In genomic region chr3:105450641-105451470, GRCm38 (mm10) we compare ENCODE assay signal across 7 mouse cellular contexts. TPM values are rescaled to one million over a fixed set of nuclear protein-coding genes. Genes with fewer than 3 reads are reported as not detected.
DNase-seq lines count a peak whose midpoint lies in the region; ATAC-seq and TF ChIP-seq lines count a peak whose summit lies in the region.

No protein-coding gene starts in this region.

- peak overlapping the region; percentile 19; the same call in 1 of the 2 replicates for H3K27ac ChIP-seq in intestine, embryonic 16.5 days (ENCODE audit: low read length)
- H3K27ac ChIP-seq in midbrain, postnatal 0 days (ENCODE audit: low read depth, low read length): peak overlapping the region; percentile 59

- peak; percentile 73 for TF ChIP-seq CTCF in midbrain, postnatal 0 days (IDR thresholded peaks at IDR 0.05)

- peak; percentile 31 for DNase-seq in adrenal gland, postnatal 10 days
- peak; percentile 67 for DNase-seq in cerebellum, adult 9-11 months
- peak; percentile 37 to 38 for DNase-seq in frontal cortex, postnatal 25 days (ENCODE audit: low spot score in 2 of 2)
- peak; percentile 47 to 66 for DNase-seq in left cerebral cortex, postnatal 25 days (ENCODE audit: low spot score in 2 of 2)
- peak; percentile 83 for DNase-seq in midbrain, postnatal 0 days (ENCODE audit: low spot score)

- peaks cover 19% of the 10 kb centered on the region for H3K4me1 ChIP-seq in intestine, embryonic 16.5 days (ENCODE audit: control insufficient read depth, insufficient read depth, low read length)
- H3K4me1 ChIP-seq in midbrain, postnatal 0 days (ENCODE audit: insufficient read depth, low read length): peaks cover 7% of the 10 kb centered on the region; the same call in 1 of the 2 replicates

- H3K36me3 ChIP-seq in intestine, embryonic 16.5 days (ENCODE audit: control insufficient read depth, insufficient read depth, low read length): no peaks in the 10 kb centered on the region
- no peaks in the 10 kb centered on the region for H3K36me3 ChIP-seq in midbrain, postnatal 0 days (ENCODE audit: insufficient read depth, low read length)

- 3% methylated on average over 22 of the region's 22 CpGs for WGBS in intestine, embryonic 16.5 days
- WGBS in midbrain, postnatal 0 days: 3% methylated on average over 22 of the region's 22 CpGs

- peak overlapping the region; percentile 64 for H3K4me3 ChIP-seq in intestine, embryonic 16.5 days (ENCODE audit: low read length)
- peak overlapping the region; percentile 81 for H3K4me3 ChIP-seq in midbrain, postnatal 0 days (ENCODE audit: low read depth, low read length)

- peaks cover 41% of the 10 kb centered on the region for H3K27me3 ChIP-seq in intestine, embryonic 16.5 days (replicated peaks; ENCODE audit: control insufficient read depth, insufficient read depth, low read length)
- no peaks in the 10 kb centered on the region for H3K27me3 ChIP-seq in midbrain, postnatal 0 days (ENCODE audit: insufficient read depth, low read length)

- peak overlapping the region; percentile 100 for H3K4me2 ChIP-seq in intestine, embryonic 16.5 days (ENCODE audit: low read depth, low read length)
- H3K4me2 ChIP-seq in midbrain, postnatal 0 days (ENCODE audit: low read depth, low read length, poor library complexity, severe bottlenecking): peak overlapping the region; percentile 90

- H3K9ac ChIP-seq in intestine, embryonic 16.5 days (ENCODE audit: low read depth, low read length): peak overlapping the region; percentile 38; the same call in 1 of the 2 replicates
- 0 out of 2 replicates have a peak overlapping the region, but pooled peaks have one; percentile 86 for H3K9ac ChIP-seq in midbrain, postnatal 0 days (replicated peaks; ENCODE audit: low read length, poor library complexity, severe bottlenecking)

- peak; percentile 37 for ATAC-seq in intestine, embryonic 16.5 days
- 0 out of 2 replicates have a peak, but pooled peaks have one; percentile 17 for ATAC-seq in midbrain, postnatal 0 days (ENCODE audit: low FRiP score)
- ATAC-seq in activated CD4-positive, CD25-positive, alpha-beta regulatory T cell, adult 4 months: no peak

- intact Hi-C loops in left cerebral cortex, postnatal 25 days (cut with DNase I): loop anchor here (2.0 to 5.0 kb wide), 5 partner anchors 66 to 299 kb away; no protein-coding TSS in a partner anchor

- no peaks in the 10 kb centered on the region for H3K9me3 ChIP-seq in intestine, embryonic 16.5 days (ENCODE audit: control insufficient read depth, low read length)
- no peaks in the 10 kb centered on the region for H3K9me3 ChIP-seq in midbrain, postnatal 0 days (ENCODE audit: low read length)

RNA-seq across cellular contexts. Expression of gene Kcnd3, which starts 1.3 kb away (rescaled TPM):
- 1 to 10 TPM; 5.1 to 5.8 TPM for total RNA-seq in adrenal gland, postnatal 10 days (2021)
- polyA plus RNA-seq in intestine, embryonic 16.5 days (2015; fragmentation: Nextera tagmentation; extraction: Ambion mirVana): 2.7 and 3.1 TPM in 2 replicates
- total RNA-seq in left cerebral cortex, postnatal 25 days (2021): 10 to 100 TPM; 49.4 to 55.7 TPM
- total RNA-seq in midbrain, postnatal 0 days (2014; rRNA removed): 67.4 and 80.5 TPM in 2 replicates
- 9.6 and 10.6 TPM in 2 replicates for polyA plus RNA-seq in midbrain, postnatal 0 days (2015; fragmentation: Nextera tagmentation; extraction: Ambion mirVana)
- polyA plus RNA-seq in activated CD4-positive, CD25-positive, alpha-beta regulatory T cell, adult 4 months (2017; shearing (Covaris generic)): not detected

Comparison
In these comparisons a context has a peak if more than half of its experiments do, and no peak if none do; other contexts are left out.
1. DNase-seq: peak in every context shown above with its lines; median percentile 83 in midbrain, postnatal 0 days; 67 in cerebellum, adult 9-11 months; 56 in left cerebral cortex, postnatal 25 days; 38 in frontal cortex, postnatal 25 days; 31 in adrenal gland, postnatal 10 days.
2. RNA of gene Kcnd3, which starts 1.3 kb away (total RNA-seq): 67.4 to 80.5 TPM in midbrain, postnatal 0 days and 49.4 to 55.7 TPM in left cerebral cortex, postnatal 25 days; 5.1 to 5.8 TPM in adrenal gland, postnatal 10 days; every median in the first group is over 4 times any median in the second.